Mouse (Mus musculus): Measurements from ENCODE around the gene Polr3h. TPM values are rescaled to one million over a fixed set of nuclear protein-coding genes. Genes with fewer than 3 reads are reported as not detected.

Polr3h gene
- polyA plus RNA-seq, 1 experiment = 247 TPM

GRCm38 (mm10) chr15:81924933-81925332 lies 1.1 kb downstream of the Polr3h start:
- Histone ChIP-seq H3K4me2 (ENCODE audit: low read depth) (peak overlapping the region; percentile 98), H3K4me3 (peak overlapping the region; percentile 52), H3ac (ENCODE audit: control insufficient read depth, insufficient read length) (peak overlapping the region; percentile 2), H3K79me2 (ENCODE audit: control insufficient read depth, insufficient read depth) (peaks cover 27% of the 10 kb centered on the region), H3K27me3 (ENCODE audit: control insufficient read depth, insufficient read depth, insufficient read length) (no peaks in the 10 kb centered on the region), H3K36me3 (ENCODE audit: control insufficient read depth, insufficient read depth) (no peaks in the 10 kb centered on the region)
- TF ChIP-seq TCF3 (IDR thresholded peaks at IDR 0.05; ENCODE audit: insufficient read length, low read depth) (no peak), MYOD1 (IDR thresholded peaks at IDR 0.05; ENCODE audit: control insufficient read depth in 1 of 3, insufficient read length in 2 of 3, low read depth in 2 of 3) (no peak), POLR2A (IDR thresholded peaks at IDR 0.05; ENCODE audit: insufficient read length, low read depth) (no peak), MAX (IDR thresholded peaks at IDR 0.05; ENCODE audit: low read depth) (no peak), CEBPB (IDR thresholded peaks at IDR 0.05; ENCODE audit: insufficient read depth, poor library complexity, severe bottlenecking) (no peak), REST (IDR thresholded peaks at IDR 0.05; ENCODE audit: insufficient read depth, insufficient read length) (no peak), POLR2AphosphoS2 (IDR thresholded peaks at IDR 0.05; ENCODE audit: insufficient read length, low read depth) (no peak), TCF12 (IDR thresholded peaks at IDR 0.05; ENCODE audit: insufficient read depth, poor library complexity, severe bottlenecking) (no peak), USF1 (IDR thresholded peaks at IDR 0.05; ENCODE audit: low read depth) (no peak), SRF (IDR thresholded peaks at IDR 0.05; ENCODE audit: control insufficient read depth, insufficient read length, low read depth) (no peak), E2F4 (IDR thresholded peaks at IDR 0.05; ENCODE audit: insufficient read depth) (no peak), MYOG (IDR thresholded peaks at IDR 0.05; ENCODE audit: control insufficient read depth in 1 of 3, insufficient read depth in 1 of 3, insufficient read length in 2 of 3, low read depth in 2 of 3) (no peak)

DNA sequence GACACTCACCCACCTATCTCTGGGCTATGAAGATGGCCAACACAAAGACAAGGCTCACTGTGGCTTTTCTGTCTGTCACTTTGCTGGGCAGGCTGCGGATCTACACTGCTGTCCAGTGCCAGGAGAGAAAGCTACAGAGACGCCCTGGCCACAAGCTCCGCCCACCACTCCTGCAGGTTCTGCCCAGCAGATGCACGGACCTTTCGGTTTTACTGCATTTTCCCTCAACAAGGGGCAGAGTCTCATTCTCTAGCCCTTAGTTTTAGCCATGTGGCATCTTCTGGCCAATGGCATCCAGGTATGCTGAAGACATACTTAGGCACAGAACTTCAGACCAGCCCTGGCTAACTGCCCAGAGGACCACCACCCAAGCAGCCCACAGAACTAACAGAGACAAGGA lies 4.8 kb downstream of the Polr3h start:
- Histone ChIP-seq H3K27me3 (ENCODE audit: control insufficient read depth, insufficient read depth, insufficient read length) (no peaks in the 10 kb centered on the region), H3K4me2 (ENCODE audit: low read depth) (no peak overlapping the region), H3K4me3 (no peak overlapping the region), H3K79me2 (ENCODE audit: control insufficient read depth, insufficient read depth) (peaks cover 27% of the 10 kb centered on the region), H3ac (ENCODE audit: control insufficient read depth, insufficient read length) (no peak overlapping the region), H3K36me3 (ENCODE audit: control insufficient read depth, insufficient read depth) (peaks cover 11% of the 10 kb centered on the region)
- TF ChIP-seq USF1 (IDR thresholded peaks at IDR 0.05; ENCODE audit: low read depth) (peak; percentile 7), MYOD1 (IDR thresholded peaks at IDR 0.05; ENCODE audit: control insufficient read depth in 1 of 3, insufficient read length in 2 of 3, low read depth in 2 of 3) (no peak), REST (IDR thresholded peaks at IDR 0.05; ENCODE audit: insufficient read depth, insufficient read length) (no peak), CEBPB (IDR thresholded peaks at IDR 0.05; ENCODE audit: insufficient read depth, poor library complexity, severe bottlenecking) (no peak), E2F4 (IDR thresholded peaks at IDR 0.05; ENCODE audit: insufficient read depth) (no peak), POLR2A (IDR thresholded peaks at IDR 0.05; ENCODE audit: insufficient read length, low read depth) (no peak)

DNA sequence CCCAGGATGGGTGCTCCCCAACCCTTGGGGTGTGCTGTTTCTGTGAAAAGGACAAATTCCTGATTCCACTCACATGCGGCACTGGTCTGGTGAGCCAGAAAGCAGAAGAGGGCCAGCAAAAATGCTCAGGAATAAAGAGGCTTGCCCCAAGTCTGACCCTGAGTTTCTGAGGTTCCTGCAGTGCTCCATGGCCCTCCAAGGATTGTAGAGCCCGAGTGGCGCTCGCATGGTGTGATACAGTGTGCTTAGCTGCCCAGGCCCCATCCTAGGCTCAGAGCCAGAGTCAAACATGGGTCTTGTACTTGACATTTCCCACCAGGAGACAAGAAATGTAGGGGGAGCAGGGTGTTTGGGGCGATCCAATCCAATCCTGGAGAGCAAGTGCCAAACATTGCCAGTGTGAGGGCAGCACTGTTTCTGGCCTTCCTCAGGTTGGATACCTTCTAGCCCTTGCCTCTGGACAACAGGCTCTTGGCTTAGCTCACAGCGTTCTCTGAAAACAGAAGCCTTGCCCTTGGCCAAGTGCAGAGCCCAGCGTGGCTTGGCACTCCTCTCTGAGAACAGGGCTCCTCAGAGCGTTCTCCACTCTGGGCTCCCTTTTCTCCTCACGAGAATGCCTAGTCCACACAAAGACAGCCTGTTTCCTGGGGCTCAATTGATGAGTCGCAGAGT lies 5.4 kb downstream of the Polr3h start:
- Histone ChIP-seq H3K79me2 (ENCODE audit: control insufficient read depth, insufficient read depth) (peaks cover 27% of the 10 kb centered on the region), H3K4me3 (no peak overlapping the region), H3ac (ENCODE audit: control insufficient read depth, insufficient read length) (no peak overlapping the region), H3K4me2 (ENCODE audit: low read depth) (no peak overlapping the region), H3K27me3 (ENCODE audit: control insufficient read depth, insufficient read depth, insufficient read length) (no peaks in the 10 kb centered on the region), H3K36me3 (ENCODE audit: control insufficient read depth, insufficient read depth) (peaks cover 17% of the 10 kb centered on the region)
- no peak for TF ChIP-seq USF1 (IDR thresholded peaks at IDR 0.05; ENCODE audit: low read depth)
- TF ChIP-seq CEBPB (IDR thresholded peaks at IDR 0.05; ENCODE audit: insufficient read depth, poor library complexity, severe bottlenecking) = no peak
- TF ChIP-seq MAX (IDR thresholded peaks at IDR 0.05; ENCODE audit: low read depth) = no peak
- no peak for TF ChIP-seq MYOD1 (IDR thresholded peaks at IDR 0.05; ENCODE audit: control insufficient read depth in 1 of 3, insufficient read length in 2 of 3, low read depth in 2 of 3)
- TF ChIP-seq SRF (IDR thresholded peaks at IDR 0.05; ENCODE audit: control insufficient read depth, insufficient read length, low read depth) = no peak
- TF ChIP-seq POLR2A (IDR thresholded peaks at IDR 0.05; ENCODE audit: insufficient read length, low read depth) = no peak
- no peak for TF ChIP-seq TCF12 (IDR thresholded peaks at IDR 0.05; ENCODE audit: insufficient read depth, poor library complexity, severe bottlenecking)
- no peak for TF ChIP-seq E2F4 (IDR thresholded peaks at IDR 0.05; ENCODE audit: insufficient read depth)
- no peak for TF ChIP-seq REST (IDR thresholded peaks at IDR 0.05; ENCODE audit: insufficient read depth, insufficient read length)
- TF ChIP-seq TCF3 (IDR thresholded peaks at IDR 0.05; ENCODE audit: insufficient read length, low read depth) = no peak
- TF ChIP-seq POLR2AphosphoS2 (IDR thresholded peaks at IDR 0.05; ENCODE audit: insufficient read length, low read depth) = no peak
- TF ChIP-seq MYOG (IDR thresholded peaks at IDR 0.05; ENCODE audit: control insufficient read depth in 1 of 3, insufficient read depth in 1 of 3, insufficient read length in 2 of 3, low read depth in 2 of 3) = no peak

- H3K79me2 ChIP-seq (ENCODE audit: control insufficient read depth, insufficient read depth) = peaks cover 12% of the 10 kb centered on the region
- H3K4me2 ChIP-seq (ENCODE audit: low read depth) = no peak overlapping the region
- H3ac ChIP-seq (ENCODE audit: control insufficient read depth, insufficient read length) = no peak overlapping the region
- H3K36me3 ChIP-seq (ENCODE audit: control insufficient read depth, insufficient read depth) = peaks cover 30% of the 10 kb centered on the region
- no peak overlapping the region for H3K4me3 ChIP-seq
- H3K27me3 ChIP-seq (ENCODE audit: control insufficient read depth, insufficient read depth, insufficient read length) = no peaks in the 10 kb centered on the region
- TF ChIP-seq TCF3 (IDR thresholded peaks at IDR 0.05; ENCODE audit: insufficient read length, low read depth) (no peak), SRF (IDR thresholded peaks at IDR 0.05; ENCODE audit: control insufficient read depth, insufficient read length, low read depth) (no peak), MYOD1 (IDR thresholded peaks at IDR 0.05; ENCODE audit: control insufficient read depth in 1 of 3, insufficient read length in 2 of 3, low read depth in 2 of 3) (no peak), E2F4 (IDR thresholded peaks at IDR 0.05; ENCODE audit: insufficient read depth) (no peak), CEBPB (IDR thresholded peaks at IDR 0.05; ENCODE audit: insufficient read depth, poor library complexity, severe bottlenecking) (no peak), REST (IDR thresholded peaks at IDR 0.05; ENCODE audit: insufficient read depth, insufficient read length) (no peak), MAX (IDR thresholded peaks at IDR 0.05; ENCODE audit: low read depth) (no peak), POLR2A (IDR thresholded peaks at IDR 0.05; ENCODE audit: insufficient read length, low read depth) (no peak)
Observed at GRCm38 (mm10) chr15:81919062-81919461, 7.0 kb downstream of the Polr3h start.

Measured in myocyte (in vitro differentiated cells).